Mouse (Mus musculus) midbrain, embryonic 14.5 days (tissue): Measurements from ENCODE around the gene Acad8. TPM values are rescaled to one million over a fixed set of nuclear protein-coding genes. Genes with fewer than 3 reads are reported as not detected.
A peak's percentile ranks its signal among the peaks of the same experiment; 100 is the strongest.

Source experiments
- ATAC-seq: fragments of 200-750 bp; cut with Nextera tagmentation; 2 replicates; pipeline ENCODE4 v1.8.0; 2017; ENCODE audit warnings: moderate number of reproducible peaks, moderate library complexity; ENCODE audit not compliant: low FRiP score, low TSS enrichment
- DNase-seq: peaks from one replicate; pipeline ENCODE4 v3.0.0-alpha.2; 2015
- H3K27ac ChIP-seq: fragments of 300-500 bp; sonication (generic); replicated peaks from 2 replicates; pipeline ENCODE4 v1.5.1; 2014; ENCODE audit warnings: mild to moderate bottlenecking, low read depth, low read length, moderate library complexity
- H3K27me3 ChIP-seq: fragments of 300-500 bp; sonication (generic); 2 replicates; pipeline ENCODE4 v1.6.1; 2014; ENCODE audit warnings: low read length, control low read depth, mixed read lengths; ENCODE audit not compliant: control insufficient read depth, insufficient read depth
- H3K36me3 ChIP-seq: fragments of 300-500 bp; sonication (generic); 2 replicates; pipeline ENCODE4 v1.6.1; 2014; ENCODE audit warnings: low read length, control low read depth; ENCODE audit not compliant: control insufficient read depth, insufficient read depth
- H3K4me1 ChIP-seq: fragments of 300-500 bp; sonication (generic); 2 replicates; pipeline ENCODE4 v1.6.1; 2014; ENCODE audit warnings: mild to moderate bottlenecking, antibody characterized with exemption, low read length, control low read depth; ENCODE audit not compliant: control insufficient read depth, insufficient read depth
- H3K4me2 ChIP-seq: fragments of 300-500 bp; sonication (generic); 2 replicates; pipeline ENCODE4 v1.6.1; 2014; ENCODE audit warnings: mild to moderate bottlenecking, low read length, moderate library complexity
- H3K4me3 ChIP-seq: fragments of 300-500 bp; sonication (generic); replicated peaks from 2 replicates; pipeline ENCODE4 v1.5.1; 2014; ENCODE audit warnings: low read depth, low read length
- H3K9ac ChIP-seq: fragments of 300-500 bp; sonication (generic); replicated peaks from 2 replicates; pipeline ENCODE4 v1.6.1; 2014; ENCODE audit warnings: mild to moderate bottlenecking, low read length, moderate library complexity
- H3K9me3 ChIP-seq: fragments of 300-500 bp; sonication (generic); 2 replicates; pipeline ENCODE4 v1.6.1; 2016; ENCODE audit warnings: low read length, control low read depth, mixed read lengths; ENCODE audit not compliant: control insufficient read depth
- WGBS: fragments of 180-500 bp; shearing (Covaris S2); extraction: QIAGEN DNeasy Blood & Tissue Kit; methylation state at CpG from one replicate; pipeline ENCODE4 v1.1.7; 2014; 5-methylcytosine and 5-hydroxymethylcytosine counted together
- polyA plus RNA-seq: library from polyadenylated mRNA; unstranded; fragments of >200 nt; fragmentation: Nextera tagmentation; extraction: Ambion mirVana; gene quantifications from 2 replicates; pipeline ENCODE4 v1.2.1, GENCODE M21; 2014

Acad8 gene
- polyA plus RNA-seq, 1 experiment from 2014 or later = 27.3 TPM

- ATAC-seq = no peak
- WGBS = 93% methylated on average over 10 of the region's 10 CpGs
- peaks cover 56% of the 10 kb centered on the region for H3K36me3 ChIP-seq
Observed at GRCm38 (mm10) chr9:27018961-27019360, 19.6 kb upstream of the Acad8 start.

GRCm38 (mm10) chr9:27011572-27011971, 12.2 kb upstream of the Acad8 start:
- ATAC-seq = no peak
- 92% methylated on average over 4 of the region's 4 CpGs for WGBS
- Histone ChIP-seq H3K27me3 (no peaks in the 10 kb centered on the region), H3K4me3 (no peak overlapping the region), H3K9me3 (no peaks in the 10 kb centered on the region), H3K36me3 (peaks cover 91% of the 10 kb centered on the region), H3K4me2 (no peak overlapping the region), H3K27ac (no peak overlapping the region), H3K4me1 (no peaks in the 10 kb centered on the region), H3K9ac (no peak overlapping the region)
- no peak for DNase-seq

More at GRCm38 (mm10) chr9:27018961-27019360, 19.6 kb upstream of the Acad8 start:
- Histone ChIP-seq H3K4me2 (no peak overlapping the region), H3K4me3 (no peak overlapping the region), H3K4me1 (no peaks in the 10 kb centered on the region), H3K27me3 (no peaks in the 10 kb centered on the region), H3K27ac (no peak overlapping the region), H3K9ac (no peak overlapping the region), H3K9me3 (no peaks in the 10 kb centered on the region)
- no peak for DNase-seq

GRCm38 (mm10) chr9:27009231-27009630, 9.9 kb upstream of the Acad8 start:
- H3K4me3 ChIP-seq = no peak overlapping the region
- no peak overlapping the region for H3K4me2 ChIP-seq
- no peak overlapping the region for H3K27ac ChIP-seq
- no peaks in the 10 kb centered on the region for H3K4me1 ChIP-seq
- WGBS = 89% methylated on average over 5 of the region's 5 CpGs
- peaks cover 95% of the 10 kb centered on the region for H3K36me3 ChIP-seq
- ATAC-seq (no peak), DNase-seq (no peak)
- no peaks in the 10 kb centered on the region for H3K27me3 ChIP-seq
- no peak overlapping the region for H3K9ac ChIP-seq
- no peaks in the 10 kb centered on the region for H3K9me3 ChIP-seq

- Histone ChIP-seq H3K4me3 (no peak overlapping the region), H3K27me3 (no peaks in the 10 kb centered on the region), H3K9ac (no peak overlapping the region), H3K36me3 (peaks cover 82% of the 10 kb centered on the region), H3K9me3 (no peaks in the 10 kb centered on the region), H3K4me1 (no peaks in the 10 kb centered on the region), H3K4me2 (no peak overlapping the region), H3K27ac (no peak overlapping the region)
- ATAC-seq (no peak), DNase-seq (no peak)
- WGBS = 91% methylated on average over 5 of the region's 5 CpGs
Observed at GRCm38 (mm10) chr9:27006866-27007265, 7.5 kb upstream of the Acad8 start.

GRCm38 (mm10) chr9:27005933-27006332, 6.6 kb upstream of the Acad8 start:
- H3K27me3 ChIP-seq = no peaks in the 10 kb centered on the region
- ATAC-seq = no peak
- H3K27ac ChIP-seq = no peak overlapping the region
- no peak overlapping the region for H3K4me3 ChIP-seq
- WGBS = 75% methylated on average over 1 of the region's 1 CpGs
- H3K9ac ChIP-seq = no peak overlapping the region
- no peak for DNase-seq
- H3K4me1 ChIP-seq = peaks cover 4% of the 10 kb centered on the region
- no peaks in the 10 kb centered on the region for H3K9me3 ChIP-seq
- H3K4me2 ChIP-seq = no peak overlapping the region
- peaks cover 73% of the 10 kb centered on the region for H3K36me3 ChIP-seq

GRCm38 (mm10) chr9:27005231-27005630, 5.9 kb upstream of the Acad8 start:
- 90% methylated on average over 3 of the region's 3 CpGs for WGBS
- H3K4me2 ChIP-seq = no peak overlapping the region
- H3K4me1 ChIP-seq = peaks cover 11% of the 10 kb centered on the region
- H3K9ac ChIP-seq = no peak overlapping the region
- peaks cover 69% of the 10 kb centered on the region for H3K36me3 ChIP-seq
- no peak for ATAC-seq
- no peaks in the 10 kb centered on the region for H3K9me3 ChIP-seq
- H3K27me3 ChIP-seq = no peaks in the 10 kb centered on the region
- no peak overlapping the region for H3K4me3 ChIP-seq
- no peak for DNase-seq
- no peak overlapping the region for H3K27ac ChIP-seq

- no peak for DNase-seq
Observed at GRCm38 (mm10) chr9:26998669-26999460, 501 bp downstream of the Acad8 start.

GRCm38 (mm10) chr9:26997501-26997900, 1.9 kb downstream of the Acad8 start:
- no peak overlapping the region for H3K9ac ChIP-seq
- DNase-seq (no peak), ATAC-seq (no peak)
- WGBS = 98% methylated on average over 2 of the region's 2 CpGs
- no peak overlapping the region for H3K27ac ChIP-seq
- H3K4me2 ChIP-seq = no peak overlapping the region
- H3K9me3 ChIP-seq = no peaks in the 10 kb centered on the region
- peaks cover 19% of the 10 kb centered on the region for H3K4me1 ChIP-seq
- H3K4me3 ChIP-seq = no peak overlapping the region
- H3K27me3 ChIP-seq = no peaks in the 10 kb centered on the region
- no peaks in the 10 kb centered on the region for H3K36me3 ChIP-seq

More at GRCm38 (mm10) chr9:26998669-26999460, 501 bp downstream of the Acad8 start:
- Histone ChIP-seq H3K36me3 (peaks cover 6% of the 10 kb centered on the region), H3K4me3 (peak overlapping the region; percentile 71), H3K27ac (peak overlapping the region; percentile 41; the same call in 1 of the 2 replicates), H3K9ac (peak overlapping the region; percentile 73), H3K4me1 (peaks cover 19% of the 10 kb centered on the region), H3K4me2 (peak overlapping the region; percentile 87), H3K9me3 (no peaks in the 10 kb centered on the region), H3K27me3 (no peaks in the 10 kb centered on the region)
- ATAC-seq = peak; percentile 70; the same call in 1 of the 2 replicates
- 4% methylated on average over 29 of the region's 29 CpGs for WGBS

GRCm38 (mm10) chr9:26997062-26997461, 2.3 kb downstream of the Acad8 start:
- WGBS = 93% methylated on average over 3 of the region's 3 CpGs
- DNase-seq (no peak), ATAC-seq (no peak)
- Histone ChIP-seq H3K27ac (no peak overlapping the region), H3K4me1 (peaks cover 19% of the 10 kb centered on the region), H3K9me3 (no peaks in the 10 kb centered on the region), H3K4me2 (no peak overlapping the region), H3K9ac (no peak overlapping the region), H3K4me3 (no peak overlapping the region), H3K27me3 (no peaks in the 10 kb centered on the region), H3K36me3 (no peaks in the 10 kb centered on the region)
